Mouse (Mus musculus): Measurements from ENCODE around the gene Crtc1. TPM values are rescaled to one million over a fixed set of nuclear protein-coding genes. Genes with fewer than 3 reads are reported as not detected.

Crtc1 gene
- total and polyA plus RNA-seq, 3 experiments, result 3.3 to 18.0 TPM; not detected in 1

GRCm38 (mm10) chr8:70457882-70458281, 18.5 kb upstream of the Crtc1 start:
- H3K27ac ChIP-seq (ENCODE audit: control insufficient read depth, low read depth, low read length), result no peak overlapping the region
- H3K27me3 ChIP-seq (ENCODE audit: control insufficient read depth in 1 of 2, insufficient read depth in 2 of 2, low read length in 2 of 2), result no peaks in the 10 kb centered on the region
- no peak for TF ChIP-seq UBTF (IDR thresholded peaks at IDR 0.05; ENCODE audit: borderline replicate concordance, insufficient read depth, low read depth, low read length)
- TF ChIP-seq NELFE (IDR thresholded peaks at IDR 0.05; ENCODE audit: low read depth, low read length), result no peak
- no peak for TF ChIP-seq USF1 (IDR thresholded peaks at IDR 0.05; ENCODE audit: low read depth, low read length)
- TF ChIP-seq MXI1 (IDR thresholded peaks at IDR 0.05; ENCODE audit: low read depth, low read length), result no peak
- no peak for TF ChIP-seq ZKSCAN1 (IDR thresholded peaks at IDR 0.05; ENCODE audit: low read depth, low read length)
- no peak for TF ChIP-seq RCOR1 (IDR thresholded peaks at IDR 0.05; ENCODE audit: low read depth, low read length)
- no peak for TF ChIP-seq SIN3A (IDR thresholded peaks at IDR 0.05; ENCODE audit: low read length)
- TF ChIP-seq RAD21 (IDR thresholded peaks at IDR 0.05; ENCODE audit: low read depth, low read length), result no peak
- no peak for TF ChIP-seq CHD2 (IDR thresholded peaks at IDR 0.05; ENCODE audit: low read length)
- TF ChIP-seq MAX (IDR thresholded peaks at IDR 0.05; ENCODE audit: low read length), result no peak
- TF ChIP-seq NRF1 (IDR thresholded peaks at IDR 0.05; ENCODE audit: insufficient read depth, low read depth, low read length, poor library complexity, severe bottlenecking), result no peak
- TF ChIP-seq ZNF384 (IDR thresholded peaks at IDR 0.05; ENCODE audit: low read depth, low read length), result no peak
- no peak for TF ChIP-seq HCFC1 (IDR thresholded peaks at IDR 0.05; ENCODE audit: low read depth, low read length)
- no peak for TF ChIP-seq POLR2AphosphoS2 (IDR thresholded peaks at IDR 0.05; ENCODE audit: low read length)
- TF ChIP-seq GABPA (IDR thresholded peaks at IDR 0.05; ENCODE audit: low read depth, low read length), result no peak
- TF ChIP-seq ZC3H11A (IDR thresholded peaks at IDR 0.05; ENCODE audit: low read depth, low read length), result no peak
- TF ChIP-seq CTCF (IDR thresholded peaks at IDR 0.05 in 2 of 3, conservative IDR thresholded peaks at IDR 0.05 in 1 of 3; ENCODE audit: control insufficient read depth in 1 of 3, insufficient read depth in 1 of 3, low read depth in 2 of 3, low read length in 3 of 3, poor library complexity in 1 of 3, severe bottlenecking in 1 of 3), result no peak
- TF ChIP-seq EP300 (IDR thresholded peaks at IDR 0.05; ENCODE audit: low read depth in 1 of 2, low read length in 2 of 2), result no peak
- TF ChIP-seq TBP (IDR thresholded peaks at IDR 0.05; ENCODE audit: low read depth, low read length), result no peak
- TF ChIP-seq POLR2AphosphoS5 (IDR thresholded peaks at IDR 0.05; ENCODE audit: borderline replicate concordance, low read depth, low read length), result no peak
- H3K9ac ChIP-seq (ENCODE audit: control insufficient read depth, low read depth, low read length, poor library complexity, severe bottlenecking), result no peak overlapping the region
- H3K4me1 ChIP-seq (ENCODE audit: control insufficient read depth in 1 of 2, insufficient read depth in 2 of 2, low read length in 2 of 2), result no peaks in the 10 kb centered on the region
- DNase-seq (ENCODE audit: low read depth, low spot score), result no peak
- no peaks in the 10 kb centered on the region for H3K79me2 ChIP-seq (ENCODE audit: control insufficient read depth, insufficient read depth, low read length, poor library complexity)
- no peaks in the 10 kb centered on the region for H3K9me3 ChIP-seq (replicated peaks; ENCODE audit: insufficient read depth, low read length)
- no peaks in the 10 kb centered on the region; a peak in 1 of 4 replicates for H3K36me3 ChIP-seq (ENCODE audit: control insufficient read depth in 1 of 2, insufficient read depth in 2 of 2, low read length in 2 of 2)
- H3K4me3 ChIP-seq (ENCODE audit: control insufficient read depth in 1 of 2, insufficient read depth in 1 of 2, low read depth in 2 of 2, low read length in 2 of 2), result no peak overlapping the region

GRCm38 (mm10) chr8:70456996-70457395, 17.6 kb upstream of the Crtc1 start:
- Histone ChIP-seq H3K4me3 (ENCODE audit: control insufficient read depth in 1 of 2, insufficient read depth in 1 of 2, low read depth in 2 of 2, low read length in 2 of 2) (no peak overlapping the region), H3K9me3 (replicated peaks; ENCODE audit: insufficient read depth, low read length) (no peaks in the 10 kb centered on the region), H3K79me2 (ENCODE audit: control insufficient read depth, insufficient read depth, low read length, poor library complexity) (no peaks in the 10 kb centered on the region), H3K36me3 (ENCODE audit: control insufficient read depth in 1 of 2, insufficient read depth in 2 of 2, low read length in 2 of 2) (no peaks in the 10 kb centered on the region; a peak in 1 of 4 replicates), H3K9ac (ENCODE audit: control insufficient read depth, low read depth, low read length, poor library complexity, severe bottlenecking) (no peak overlapping the region), H3K27me3 (ENCODE audit: control insufficient read depth in 1 of 2, insufficient read depth in 2 of 2, low read length in 2 of 2) (no peaks in the 10 kb centered on the region), H3K27ac (ENCODE audit: control insufficient read depth, low read depth, low read length) (no peak overlapping the region), H3K4me1 (ENCODE audit: control insufficient read depth in 1 of 2, insufficient read depth in 2 of 2, low read length in 2 of 2) (no peaks in the 10 kb centered on the region)
- DNase-seq (ENCODE audit: low read depth, low spot score), result no peak
- TF ChIP-seq POLR2A (IDR thresholded peaks at IDR 0.05; ENCODE audit: control insufficient read depth in 1 of 2, insufficient read depth in 1 of 2, low read depth in 1 of 2, low read length in 2 of 2, poor library complexity in 1 of 2) (no peak), MAFK (IDR thresholded peaks at IDR 0.05; ENCODE audit: borderline replicate concordance, low read depth, low read length) (no peak), CHD2 (IDR thresholded peaks at IDR 0.05; ENCODE audit: low read length) (no peak), HCFC1 (IDR thresholded peaks at IDR 0.05; ENCODE audit: low read depth, low read length) (no peak), UBTF (IDR thresholded peaks at IDR 0.05; ENCODE audit: borderline replicate concordance, insufficient read depth, low read depth, low read length) (no peak), TCF12 (IDR thresholded peaks at IDR 0.05; ENCODE audit: low read depth, low read length) (no peak), POLR2AphosphoS5 (IDR thresholded peaks at IDR 0.05; ENCODE audit: borderline replicate concordance, low read depth, low read length) (no peak), ZC3H11A (IDR thresholded peaks at IDR 0.05; ENCODE audit: low read depth, low read length) (no peak), RAD21 (IDR thresholded peaks at IDR 0.05; ENCODE audit: low read depth, low read length) (no peak), ELF1 (IDR thresholded peaks at IDR 0.05; ENCODE audit: low read depth, low read length) (no peak), BHLHE40 (IDR thresholded peaks at IDR 0.05; ENCODE audit: borderline replicate concordance, low read depth, low read length) (no peak)
